Mouse (Mus musculus) hematopoietic multipotent progenitor cell, adult 10-12 weeks (in vitro differentiated cells): ENCODE data around the gene Sox6. TPM values are rescaled to one million over a fixed set of nuclear protein-coding genes. Genes with fewer than 3 reads are reported as not detected.

Source experiments
- polyA plus RNA-seq: library from polyadenylated mRNA; stranded (reverse); fragments of >175 nt; gene quantifications from 2 replicates; pipeline ENCODE4 v1.2.3, GENCODE M21; 2012; ENCODE audit warnings: low replicate concordance

The Sox6 gene
- polyA plus RNA-seq = 0.16 and 2.0 TPM in 2 replicates

DNA sequence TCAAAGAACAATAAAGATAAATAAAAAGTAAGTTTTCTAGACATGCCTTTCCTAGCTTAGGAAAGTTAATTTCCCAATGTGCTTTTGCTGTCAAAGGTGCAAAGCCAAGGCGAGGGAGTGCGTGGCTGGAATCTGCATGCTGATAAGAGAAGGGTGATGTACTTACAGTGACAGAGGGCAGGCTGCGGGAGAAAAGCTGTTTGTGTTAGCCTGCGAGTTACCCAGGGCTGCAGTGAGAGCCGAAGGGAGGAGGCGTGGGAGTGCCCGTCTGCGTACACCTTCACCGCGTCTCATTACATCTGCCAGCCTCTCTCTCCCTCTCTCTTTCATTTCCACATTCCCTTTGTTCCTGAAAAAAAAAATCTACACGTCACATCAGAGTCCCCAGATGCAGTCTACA lies at the start of gene Sox6:
Gene Sox6 (minus strand): TSS at position 286 of the 400 bp plus-strand sequence.

GRCm38 (mm10) chr7:116084366-116084765 lies 45.8 kb upstream of the Sox6 start, which contains the start of gene Gm4353:
Gm4353 (minus strand) TSS chr7:116084635.

GRCm38 (mm10) chr7:116039196-116039537 lies 571 bp upstream of the Sox6 start, which contains the start of gene 1110004F10Rik:
1110004F10Rik (plus strand) TSS chr7:116039397.

Other genes starting within 250 kb of the Sox6 start
- 12.5 and 26.3 TPM in 2 replicates for gene 1110004F10Rik, start 601 bp upstream of the Sox6 start, polyA plus RNA-seq
- 0.63 and 0.94 TPM in 2 replicates for gene Gm4353, start 45.8 kb upstream of the Sox6 start, polyA plus RNA-seq